Mouse (Mus musculus) thymus, adult 2 months (tissue): ENCODE measurements around the gene Gtf2ird1.

Source experiments
- CTCF ChIP-seq: fragments of 200-500 bp; IDR thresholded peaks from 2 replicates; pipeline ENCODE4 v1.5.1; 2012; ENCODE audit warnings: mild to moderate bottlenecking, control low read depth, low read length, moderate library complexity, borderline replicate concordance; ENCODE audit not compliant: control insufficient read depth, poor library complexity, insufficient read depth; ENCODE audit errors: extremely low read depth
- POLR2A ChIP-seq: fragments of 200-500 bp; IDR thresholded peaks from 2 replicates; pipeline ENCODE4 v1.6.1; 2012; ENCODE audit warnings: mild to moderate bottlenecking, low read length, control low read depth, moderate library complexity; ENCODE audit not compliant: control insufficient read depth, poor library complexity, insufficient read depth; ENCODE audit errors: extremely low read depth

GRCm38 (mm10) chr5:134438676-134439425 is 17.7 kb downstream of the Gtf2ird1 start:
- TF ChIP-seq POLR2A (no peak), CTCF (no peak)
